8 mouse cellular contexts compared by ENCODE assay signal in the genomic region with DNA sequence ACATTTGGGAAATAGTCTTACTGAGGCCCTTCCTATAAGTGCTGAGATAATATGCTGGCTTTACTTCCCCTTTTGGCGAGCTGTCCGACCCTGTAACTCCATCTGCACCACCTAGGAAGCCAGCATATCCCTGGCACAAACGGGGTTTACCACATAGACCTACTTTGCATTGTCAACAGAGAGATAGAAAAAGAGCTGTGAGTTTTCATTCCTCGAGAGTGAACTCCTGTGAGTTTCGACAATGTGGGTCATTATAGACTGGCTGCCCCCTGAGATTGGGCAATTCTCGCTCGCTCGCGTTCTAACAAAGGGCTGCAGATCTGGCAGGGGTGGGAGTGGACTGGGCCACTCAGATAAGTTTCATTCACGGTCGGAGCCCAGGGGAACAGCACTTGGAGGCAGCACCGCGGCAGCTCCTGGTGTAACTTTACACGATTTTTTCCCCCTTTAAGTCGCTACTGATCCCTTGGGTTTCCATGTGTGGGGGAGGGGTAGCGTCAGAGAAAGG.
DNase-seq lines count a peak whose midpoint lies in the region; ATAC-seq lines count a peak whose summit lies in the region.

No protein-coding gene starts in this region.

- 0 out of 2 replicates have a peak overlapping the region, but pooled peaks have one; percentile 11 for H3K9ac ChIP-seq in lung, embryonic 15.5 days
- peak overlapping the region; percentile 23; the same call in 1 of the 2 replicates for H3K9ac ChIP-seq in midbrain, embryonic 16.5 days (ENCODE audit: low read depth, low read length)

- peak overlapping the region; percentile 52 for H3K4me2 ChIP-seq in lung, embryonic 15.5 days
- H3K4me2 ChIP-seq in midbrain, embryonic 16.5 days (ENCODE audit: low read length) = peak overlapping the region; percentile 62

- peak overlapping the region; percentile 17; the same call in 1 of the 2 replicates for H3K27ac ChIP-seq in lung, embryonic 15.5 days
- no peak overlapping the region for H3K27ac ChIP-seq in midbrain, embryonic 16.5 days (ENCODE audit: low read length)

- DNase-seq in lung, postnatal 14 days = no peak
- DNase-seq in kidney, postnatal 4 days = peak; percentile 27 to 45
- no peak for DNase-seq in layer of hippocampus, adult 11-12 months (ENCODE audit: low spot score)
- DNase-seq in frontal cortex, postnatal 25 days (ENCODE audit: low spot score in 2 of 2) = no peak
- DNase-seq in ovary, postnatal 14 days (ENCODE audit: low spot score) = no peak

- no peaks in the 10 kb centered on the region for H3K36me3 ChIP-seq in lung, embryonic 15.5 days
- H3K36me3 ChIP-seq in midbrain, embryonic 16.5 days (ENCODE audit: control insufficient read depth, insufficient read depth, low read length) = no peaks in the 10 kb centered on the region

- no peaks in the 10 kb centered on the region for H3K9me3 ChIP-seq in lung, embryonic 15.5 days
- H3K9me3 ChIP-seq in midbrain, embryonic 16.5 days (replicated peaks; ENCODE audit: control insufficient read depth, low read length, poor library complexity, severe bottlenecking) = no peaks in the 10 kb centered on the region

- 12% methylated on average over 16 of the region's 16 CpGs for WGBS in lung, embryonic 15.5 days
- 2% methylated on average over 16 of the region's 16 CpGs for WGBS in midbrain, embryonic 16.5 days

- no peak for ATAC-seq in lung, embryonic 15.5 days (ENCODE audit: borderline replicate concordance, extremely low read depth, low FRiP score, low TSS enrichment)
- peak; percentile 83 for ATAC-seq in granulocyte monocyte progenitor cell, adult 5-6 weeks (replicated peaks; ENCODE audit: poor library complexity, severe bottlenecking)
- peak; percentile 71 for ATAC-seq in midbrain, embryonic 16.5 days

- peaks cover 64% of the 10 kb centered on the region for H3K4me1 ChIP-seq in lung, embryonic 15.5 days
- H3K4me1 ChIP-seq in midbrain, embryonic 16.5 days (ENCODE audit: control insufficient read depth, insufficient read depth, low read length) = peaks cover 6% of the 10 kb centered on the region

- no peaks in the 10 kb centered on the region for H3K27me3 ChIP-seq in lung, embryonic 15.5 days
- no peaks in the 10 kb centered on the region for H3K27me3 ChIP-seq in midbrain, embryonic 16.5 days (ENCODE audit: control insufficient read depth, insufficient read depth, low read depth, low read length)

- peak overlapping the region; percentile 12; the same call in 1 of the 2 replicates for H3K4me3 ChIP-seq in lung, embryonic 15.5 days
- H3K4me3 ChIP-seq in midbrain, embryonic 16.5 days (ENCODE audit: low read depth, low read length) = peak overlapping the region; percentile 26

Comparison
In these comparisons a context has a peak if more than half of its experiments do, and no peak if none do; other contexts are left out.
1. DNase-seq: peak in kidney, postnatal 4 days (2 of 2); none in lung, postnatal 14 days (single experiment), layer of hippocampus, adult 11-12 months (single experiment), frontal cortex, postnatal 25 days (0 of 2) and ovary, postnatal 14 days (single experiment).